Mouse (Mus musculus): Measurements from ENCODE around the gene Gtf3c5. TPM values are rescaled to one million over a fixed set of nuclear protein-coding genes. Genes with fewer than 3 reads are reported as not detected.

Gtf3c5 gene
- total and polyA plus RNA-seq, 3 experiments, result 22.5 to 50.2 TPM; not detected in 1

- Histone ChIP-seq H3K27me3 (ENCODE audit: control insufficient read depth in 1 of 2, insufficient read depth in 2 of 2, low read length in 2 of 2) (no peaks in the 10 kb centered on the region), H3K9ac (ENCODE audit: control insufficient read depth, low read depth, low read length, poor library complexity, severe bottlenecking) (peak overlapping the region; percentile 71), H3K79me2 (ENCODE audit: control insufficient read depth, insufficient read depth, low read length, poor library complexity) (no peaks in the 10 kb centered on the region; the same call in 1 of the 2 replicates), H3K4me1 (ENCODE audit: control insufficient read depth in 1 of 2, insufficient read depth in 2 of 2, low read length in 2 of 2) (peaks cover 37 to 61% of the 10 kb centered on the region in 2 experiments), H3K9me3 (replicated peaks; ENCODE audit: insufficient read depth, low read length) (no peaks in the 10 kb centered on the region), H3K4me3 (ENCODE audit: control insufficient read depth in 1 of 2, insufficient read depth in 1 of 2, low read depth in 2 of 2, low read length in 2 of 2) (no peak overlapping the region), H3K27ac (ENCODE audit: control insufficient read depth, low read depth, low read length) (peak overlapping the region; percentile 98), H3K36me3 (ENCODE audit: control insufficient read depth in 1 of 2, insufficient read depth in 2 of 2, low read length in 2 of 2) (peaks cover 0 to 58% of the 10 kb centered on the region in 2 experiments; a peak in 2 of 4 replicates)
- peak; percentile 88 for DNase-seq (ENCODE audit: low read depth, low spot score)
- TF ChIP-seq EP300 (IDR thresholded peaks at IDR 0.05; ENCODE audit: low read depth in 1 of 2, low read length in 2 of 2) (peak in 1 of 2 experiments; percentile 28; a peak in 2 of 4 replicates), POLR2AphosphoS2 (IDR thresholded peaks at IDR 0.05; ENCODE audit: low read length) (no peak), MYB (IDR thresholded peaks at IDR 0.05; ENCODE audit: low read depth, low read length) (no peak), RAD21 (IDR thresholded peaks at IDR 0.05; ENCODE audit: low read depth, low read length) (peak; percentile 57), MAX (IDR thresholded peaks at IDR 0.05; ENCODE audit: low read length) (no peak), SIN3A (IDR thresholded peaks at IDR 0.05; ENCODE audit: low read length) (no peak), UBTF (IDR thresholded peaks at IDR 0.05; ENCODE audit: borderline replicate concordance, insufficient read depth, low read depth, low read length) (no peak), E2F4 (IDR thresholded peaks at IDR 0.05; ENCODE audit: borderline replicate concordance, low read depth, low read length) (no peak), BHLHE40 (IDR thresholded peaks at IDR 0.05; ENCODE audit: borderline replicate concordance, low read depth, low read length) (no peak), MYC (IDR thresholded peaks at IDR 0.05; ENCODE audit: low read depth, low read length) (0 out of 2 replicates have a peak, but pooled peaks have one; percentile 30), CTCF (IDR thresholded peaks at IDR 0.05 in 2 of 3, conservative IDR thresholded peaks at IDR 0.05 in 1 of 3; ENCODE audit: control insufficient read depth in 1 of 3, insufficient read depth in 1 of 3, low read depth in 2 of 3, low read length in 3 of 3, poor library complexity in 1 of 3, severe bottlenecking in 1 of 3) (peak; percentile 77 to 93 (median 79)), USF2 (IDR thresholded peaks at IDR 0.05; ENCODE audit: borderline replicate concordance in 1 of 2, insufficient read depth in 1 of 2, low read depth in 1 of 2, low read length in 2 of 2) (no peak), ZKSCAN1 (IDR thresholded peaks at IDR 0.05; ENCODE audit: low read depth, low read length) (no peak), ZNF384 (IDR thresholded peaks at IDR 0.05; ENCODE audit: low read depth, low read length) (no peak), MAZ (IDR thresholded peaks at IDR 0.05; ENCODE audit: low read depth, low read length) (no peak), NRF1 (IDR thresholded peaks at IDR 0.05; ENCODE audit: insufficient read depth, low read depth, low read length, poor library complexity, severe bottlenecking) (no peak), ETS1 (IDR thresholded peaks at IDR 0.05; ENCODE audit: low read depth, low read length) (peak; percentile 50), GATA1 (IDR thresholded peaks at IDR 0.05; ENCODE audit: low read depth, low read length) (no peak), JUND (IDR thresholded peaks at IDR 0.05; ENCODE audit: low read depth, low read length) (no peak), NELFE (IDR thresholded peaks at IDR 0.05; ENCODE audit: low read depth, low read length) (no peak; the same call in 1 of the 2 replicates), ZC3H11A (IDR thresholded peaks at IDR 0.05; ENCODE audit: low read depth, low read length) (peak; percentile 47; the same call in 1 of the 2 replicates), KAT2A (conservative IDR thresholded peaks at IDR 0.05; ENCODE audit: low read depth, low read length) (no peak), CHD1 (IDR thresholded peaks at IDR 0.05; ENCODE audit: low read depth, low read length) (no peak), GABPA (IDR thresholded peaks at IDR 0.05; ENCODE audit: low read depth, low read length) (no peak), CHD2 (IDR thresholded peaks at IDR 0.05; ENCODE audit: low read length) (no peak), USF1 (IDR thresholded peaks at IDR 0.05; ENCODE audit: low read depth, low read length) (no peak), ZMIZ1 (IDR thresholded peaks at IDR 0.05; ENCODE audit: low read depth, low read length) (no peak), POLR2AphosphoS5 (IDR thresholded peaks at IDR 0.05; ENCODE audit: borderline replicate concordance, low read depth, low read length) (no peak), TBP (IDR thresholded peaks at IDR 0.05; ENCODE audit: low read depth, low read length) (0 out of 2 replicates have a peak, but pooled peaks have one; percentile 63), TAL1 (IDR thresholded peaks at IDR 0.05; ENCODE audit: low read length) (no peak), MAFK (IDR thresholded peaks at IDR 0.05; ENCODE audit: borderline replicate concordance, low read depth, low read length) (no peak), ELF1 (IDR thresholded peaks at IDR 0.05; ENCODE audit: low read depth, low read length) (no peak), HCFC1 (IDR thresholded peaks at IDR 0.05; ENCODE audit: low read depth, low read length) (no peak), RCOR1 (IDR thresholded peaks at IDR 0.05; ENCODE audit: low read depth, low read length) (peak; percentile 11; the same call in 1 of the 2 replicates), SMC3 (IDR thresholded peaks at IDR 0.05; ENCODE audit: low read depth, low read length) (peak; percentile 68), POLR2A (IDR thresholded peaks at IDR 0.05; ENCODE audit: control insufficient read depth in 1 of 2, insufficient read depth in 1 of 2, low read depth in 1 of 2, low read length in 2 of 2, poor library complexity in 1 of 2) (peak in 1 of 2 experiments; percentile 48; a peak in 1 of 4 replicates), MXI1 (IDR thresholded peaks at IDR 0.05; ENCODE audit: low read depth, low read length) (no peak), MEF2A (IDR thresholded peaks at IDR 0.05; ENCODE audit: extremely low read depth, insufficient replicate concordance, low read depth, low read length, poor library complexity, severe bottlenecking) (no peak)
Observed at GRCm38 (mm10) chr2:28596998-28597397, 13.4 kb upstream of the Gtf3c5 start.

All from MEL (cell line).